In genomic region chr12:54067419-54067818, GRCm38 (mm10) we compare ENCODE assay signal across 7 mouse cellular contexts.
DNase-seq lines count a peak whose midpoint lies in the region; ATAC-seq and TF ChIP-seq lines count a peak whose summit lies in the region.

No protein-coding gene starts in this region.

- H3K36me3 ChIP-seq in megakaryocyte, embryonic 14.5 days (replicated peaks; ENCODE audit: low read length) = no peaks in the 10 kb centered on the region
- no peaks in the 10 kb centered on the region for H3K36me3 ChIP-seq in forebrain, postnatal 0 days (ENCODE audit: insufficient read depth)
- H3K36me3 ChIP-seq in liver, embryonic 12.5 days = no peaks in the 10 kb centered on the region
- H3K36me3 ChIP-seq in stomach, postnatal 0 days (ENCODE audit: control insufficient read depth, insufficient read depth, low read length) = no peaks in the 10 kb centered on the region

- H3K27me3 ChIP-seq in megakaryocyte, embryonic 14.5 days (replicated peaks) = peaks cover 50% of the 10 kb centered on the region
- no peaks in the 10 kb centered on the region; the same call in 1 of the 2 replicates for H3K27me3 ChIP-seq in forebrain, postnatal 0 days (ENCODE audit: insufficient read depth, low read length)
- peaks cover 45% of the 10 kb centered on the region for H3K27me3 ChIP-seq in liver, embryonic 12.5 days (replicated peaks)
- peaks cover 12% of the 10 kb centered on the region; the same call in 1 of the 2 replicates for H3K27me3 ChIP-seq in stomach, postnatal 0 days (ENCODE audit: control insufficient read depth, insufficient read depth, low read length)

- 0 out of 2 replicates have a peak overlapping the region, but pooled peaks have one; percentile 33 for H3K9ac ChIP-seq in forebrain, postnatal 0 days
- H3K9ac ChIP-seq in liver, embryonic 12.5 days = no peak overlapping the region
- no peak overlapping the region for H3K9ac ChIP-seq in stomach, postnatal 0 days (ENCODE audit: low read length)

- no peak for ATAC-seq in megakaryocyte, adult 5-6 weeks (ENCODE audit: poor library complexity, severe bottlenecking)
- 0 out of 2 replicates have a peak, but pooled peaks have one; percentile 5 for ATAC-seq in forebrain, postnatal 0 days
- no peak for ATAC-seq in liver, embryonic 12.5 days
- ATAC-seq in stomach, postnatal 0 days (ENCODE audit: low FRiP score, low TSS enrichment) = peak; percentile 29; the same call in 1 of the 2 replicates

- peak overlapping the region; percentile 47 for H3K4me2 ChIP-seq in forebrain, postnatal 0 days (ENCODE audit: low read depth)
- H3K4me2 ChIP-seq in liver, embryonic 12.5 days = peak overlapping the region; percentile 57
- H3K4me2 ChIP-seq in stomach, postnatal 0 days (replicated peaks; ENCODE audit: low read depth) = peak overlapping the region; percentile 55

- DNase-seq in forebrain, postnatal 0 days = no peak
- DNase-seq in stomach, postnatal 0 days (ENCODE audit: low spot score) = no peak
- DNase-seq in left cerebral cortex, adult 11 months (ENCODE audit: low spot score) = no peak
- no peak for DNase-seq in cerebellum, postnatal 36 days

- 42% methylated on average over 14 of the region's 14 CpGs for WGBS in forebrain, postnatal 0 days
- 33% methylated on average over 14 of the region's 14 CpGs for WGBS in liver, embryonic 12.5 days (ENCODE audit: insufficient replicate concordance)
- WGBS in stomach, postnatal 0 days = 39% methylated on average over 14 of the region's 14 CpGs

- no peak overlapping the region for H3K27ac ChIP-seq in forebrain, postnatal 0 days (ENCODE audit: low read depth, low read length)
- no peak overlapping the region for H3K27ac ChIP-seq in liver, embryonic 12.5 days
- no peak overlapping the region for H3K27ac ChIP-seq in stomach, postnatal 0 days (replicated peaks)

- peaks cover 16% of the 10 kb centered on the region for H3K4me1 ChIP-seq in megakaryocyte, embryonic 14.5 days
- no peaks in the 10 kb centered on the region for H3K4me1 ChIP-seq in forebrain, postnatal 0 days (ENCODE audit: insufficient read depth)
- H3K4me1 ChIP-seq in liver, embryonic 12.5 days = peaks cover 13% of the 10 kb centered on the region; the same call in 1 of the 2 replicates
- no peaks in the 10 kb centered on the region for H3K4me1 ChIP-seq in stomach, postnatal 0 days (replicated peaks; ENCODE audit: control insufficient read depth, insufficient read depth)

- no peak for TF ChIP-seq EP300 in stomach, postnatal 0 days (optimal IDR thresholded peaks at IDR 0.05)

- peak overlapping the region; percentile 88 for H3K4me3 ChIP-seq in megakaryocyte, embryonic 14.5 days (replicated peaks)
- H3K4me3 ChIP-seq in forebrain, postnatal 0 days (ENCODE audit: low read depth, low read length) = peak overlapping the region; percentile 36
- H3K4me3 ChIP-seq in liver, embryonic 12.5 days = peak overlapping the region; percentile 38; the same call in 1 of the 2 replicates
- peak overlapping the region; percentile 34 for H3K4me3 ChIP-seq in stomach, postnatal 0 days (ENCODE audit: low read depth, low read length)

- peaks cover 24% of the 10 kb centered on the region for H3K9me3 ChIP-seq in megakaryocyte, embryonic 14.5 days
- H3K9me3 ChIP-seq in forebrain, postnatal 0 days (ENCODE audit: low read length) = no peaks in the 10 kb centered on the region
- H3K9me3 ChIP-seq in liver, embryonic 12.5 days (replicated peaks) = no peaks in the 10 kb centered on the region
- no peaks in the 10 kb centered on the region for H3K9me3 ChIP-seq in stomach, postnatal 0 days (ENCODE audit: control insufficient read depth, low read length)

- TF ChIP-seq CTCF in forebrain, postnatal 0 days (IDR thresholded peaks at IDR 0.05; ENCODE audit: low read depth) = no peak
- no peak for TF ChIP-seq CTCF in stomach, postnatal 0 days (IDR thresholded peaks at IDR 0.05; ENCODE audit: low read depth)

Comparison
In these comparisons a context has a peak if more than half of its experiments do, and no peak if none do; other contexts are left out.
1. H3K4me3 ChIP-seq: peak in every context shown above with its lines; median percentile 88 in megakaryocyte, embryonic 14.5 days; 38 in liver, embryonic 12.5 days; 36 in forebrain, postnatal 0 days; 34 in stomach, postnatal 0 days.
2. ATAC-seq: peak in forebrain, postnatal 0 days (single experiment) and stomach, postnatal 0 days (single experiment); none in megakaryocyte, adult 5-6 weeks (single experiment) and liver, embryonic 12.5 days (single experiment).
3. Peak in every context shown above with its lines, with median percentiles within 50 percentile points of each other: H3K4me2 ChIP-seq.